Mouse (Mus musculus) lung, adult 2 months (tissue): Measurements from ENCODE around the gene Retsat. TPM values are rescaled to one million over a fixed set of nuclear protein-coding genes. Genes with fewer than 3 reads are reported as not detected.

Experiments
- DNase-seq: peaks from one replicate; pipeline ENCODE4 v3.0.0; 2022
- H3K4me1 ChIP-seq: fragments of 200-500 bp; 2 replicates; pipeline ENCODE4 v1.6.1; 2011; ENCODE audit warnings: low read length; ENCODE audit not compliant: control insufficient read depth, insufficient read depth
- H3K4me3 ChIP-seq: fragments of 200-500 bp; replicated peaks from 2 replicates; pipeline ENCODE3; 2011; ENCODE audit warnings: low read depth, mild to moderate bottlenecking, control low read depth, low read length; ENCODE audit errors: extremely low read depth
- CTCF ChIP-seq: fragments of 200-500 bp; IDR thresholded peaks from 2 replicates; pipeline ENCODE4 v1.5.1; 2011; ENCODE audit warnings: mild to moderate bottlenecking, low read length, control low read depth; ENCODE audit not compliant: insufficient read depth
- POLR2A ChIP-seq: fragments of 200-500 bp; IDR thresholded peaks from 2 replicates; pipeline ENCODE4 v1.6.1; 2011; ENCODE audit warnings: low read depth, mild to moderate bottlenecking, control low read depth, low read length, borderline replicate concordance; ENCODE audit errors: extremely low read depth
- WGBS: fragments of 180-500 bp; shearing (Covaris S2); methylation state at CpG from one replicate; pipeline ENCODE4 v1.1.7; 2018; 5-methylcytosine and 5-hydroxymethylcytosine counted together
- polyA plus RNA-seq: library from polyadenylated mRNA; depleted of rRNA; stranded (reverse); fragments of >200 nt; gene quantifications from 2 replicates; pipeline ENCODE4 v1.2.3, GENCODE M21; 2012; rRNA removed

Retsat gene
- polyA plus RNA-seq, 1 experiment: 38.8 TPM

GRCm38 (mm10) chr6:72654355-72654754, 56.1 kb downstream of the Retsat start:
- 89% methylated on average over 6 of the region's 6 CpGs for WGBS
- DNase-seq: no peak
- Histone ChIP-seq H3K4me1 (peaks cover 13% of the 10 kb centered on the region), H3K4me3 (no peak overlapping the region)
- TF ChIP-seq CTCF (no peak), POLR2A (no peak)

GRCm38 (mm10) chr6:72655309-72656052, 57.2 kb downstream of the Retsat start:
- 22% methylated on average over 20 of the region's 20 CpGs for WGBS
- peaks cover 17% of the 10 kb centered on the region for H3K4me1 ChIP-seq
- DNase-seq: no peak
- TF ChIP-seq POLR2A (no peak), CTCF (no peak)
- H3K4me3 ChIP-seq: peak overlapping the region; percentile 14

GRCm38 (mm10) chr6:72656053-72656442, 57.8 kb downstream of the Retsat start:
- TF ChIP-seq CTCF (no peak), POLR2A (no peak)
- no peak overlapping the region for H3K4me3 ChIP-seq
- peaks cover 19% of the 10 kb centered on the region for H3K4me1 ChIP-seq
- 72% methylated on average over 7 of the region's 7 CpGs for WGBS
- DNase-seq: no peak

GRCm38 (mm10) chr6:72658006-72658405, 59.7 kb downstream of the Retsat start:
- Histone ChIP-seq H3K4me3 (no peak overlapping the region), H3K4me1 (peaks cover 19% of the 10 kb centered on the region)
- TF ChIP-seq CTCF (peak; percentile 53), POLR2A (no peak)
- no peak for DNase-seq
- 55% methylated on average over 3 of the region's 3 CpGs for WGBS

Other genes with a start within 250 kb of the Retsat start
- gene Tmem150a, start 243.0 kb upstream of the Retsat start, polyA plus RNA-seq: 60.7 and 71.8 TPM in 2 replicates
- gene Rnf181, start 231.5 kb upstream of the Retsat start, polyA plus RNA-seq: 96.8 and 123 TPM in 2 replicates
- gene Vamp5, start 218.0 kb upstream of the Retsat start, polyA plus RNA-seq: 74.6 and 91.7 TPM in 2 replicates
- 291 and 435 TPM in 2 replicates for gene Vamp8, start 207.8 kb upstream of the Retsat start, polyA plus RNA-seq
- 43.4 and 46.2 TPM in 2 replicates for gene Ggcx, start 184.2 kb upstream of the Retsat start, polyA plus RNA-seq
- gene Mat2a, start 158.9 kb upstream of the Retsat start, polyA plus RNA-seq: 90.3 and 94.6 TPM in 2 replicates
- 0.19 and 0.32 TPM in 2 replicates for gene Sh2d6, start 76.8 kb upstream of the Retsat start, polyA plus RNA-seq
- gene Capg, start 54.1 kb upstream of the Retsat start, polyA plus RNA-seq: 67.6 and 67.8 TPM in 2 replicates
- 17.6 and 24.2 TPM in 2 replicates for gene Elmod3, start 62 bp upstream of the Retsat start, polyA plus RNA-seq
- 60.0 and 72.4 TPM in 2 replicates for gene Tgoln1, start 18.5 kb downstream of the Retsat start, polyA plus RNA-seq
- 27.8 and 30.1 TPM in 2 replicates for gene Tcf7l1, start 190.8 kb downstream of the Retsat start, polyA plus RNA-seq